Mouse (Mus musculus): Measurements from ENCODE around the gene Stx4a. TPM values are rescaled to one million over a fixed set of nuclear protein-coding genes. Genes with fewer than 3 reads are reported as not detected.

Gene Stx4a
- polyA plus RNA-seq, 1 experiment, result 93.9 TPM

GRCm38 (mm10) chr7:127876467-127877348 lies 52.6 kb downstream of the Stx4a start, which contains the start of gene Zfp668:
Gene Zfp668, minus strand, starts transcription at chr7:127876828.
- no peak for TF ChIP-seq GATA1 (IDR thresholded peaks at IDR 0.05; ENCODE audit: low read length)

- no peak for TF ChIP-seq GATA1 (IDR thresholded peaks at IDR 0.05; ENCODE audit: low read length)
Measured at GRCm38 (mm10) chr7:127879301-127879700, 55.2 kb downstream of the Stx4a start.

- no peak for TF ChIP-seq GATA1 (IDR thresholded peaks at IDR 0.05; ENCODE audit: low read length)
Measured at GRCm38 (mm10) chr7:127880431-127880830, 56.3 kb downstream of the Stx4a start.

DNA sequence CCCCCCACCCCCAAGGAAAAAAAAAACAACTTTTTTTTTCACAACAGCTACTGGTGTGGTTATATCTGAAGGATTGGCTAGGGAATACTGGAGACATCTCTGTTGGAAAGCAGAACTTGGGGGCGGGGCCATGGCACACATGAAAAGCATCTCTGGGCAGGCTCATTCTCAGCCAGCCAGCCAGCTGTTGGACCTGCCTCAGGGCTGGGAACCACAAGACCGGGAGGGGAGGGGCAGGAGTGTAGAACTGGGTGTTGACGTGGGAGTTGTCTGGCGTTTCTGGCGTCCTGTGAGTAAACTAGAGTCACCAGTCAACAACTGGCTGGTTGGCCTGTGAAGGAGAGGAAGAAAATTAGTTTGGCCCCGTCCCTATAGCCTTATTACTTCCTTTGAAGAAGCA lies 61.9 kb downstream of the Stx4a start:
- TF ChIP-seq GATA1 (IDR thresholded peaks at IDR 0.05; ENCODE audit: low read length), result no peak

GRCm38 (mm10) chr7:127886551-127886950 lies 62.5 kb downstream of the Stx4a start:
- no peak for TF ChIP-seq GATA1 (IDR thresholded peaks at IDR 0.05; ENCODE audit: low read length)

- TF ChIP-seq GATA1 (IDR thresholded peaks at IDR 0.05; ENCODE audit: low read length), result no peak
Measured at GRCm38 (mm10) chr7:127887191-127887590, 63.1 kb downstream of the Stx4a start.

DNA sequence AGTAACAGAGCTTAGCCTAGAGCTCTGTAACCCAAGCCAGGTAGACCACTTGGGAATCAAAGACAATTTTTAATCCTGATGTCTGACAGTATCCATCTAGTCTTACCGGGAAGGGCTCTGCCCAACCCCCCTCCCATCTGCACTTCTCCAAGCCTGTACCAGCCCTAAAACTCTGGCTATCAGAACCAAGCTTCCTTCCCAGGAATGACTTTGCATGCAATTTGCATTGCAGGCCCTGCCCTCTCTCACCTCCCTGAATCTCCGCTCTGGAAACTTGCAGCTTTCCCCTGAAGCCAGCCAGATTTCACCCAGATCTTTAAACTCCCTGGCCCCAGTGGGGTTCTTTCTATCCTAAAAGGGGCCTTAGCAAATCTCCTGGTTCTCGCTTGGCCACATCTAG lies 63.7 kb downstream of the Stx4a start:
- TF ChIP-seq GATA1 (IDR thresholded peaks at IDR 0.05; ENCODE audit: low read length), result no peak

DNA sequence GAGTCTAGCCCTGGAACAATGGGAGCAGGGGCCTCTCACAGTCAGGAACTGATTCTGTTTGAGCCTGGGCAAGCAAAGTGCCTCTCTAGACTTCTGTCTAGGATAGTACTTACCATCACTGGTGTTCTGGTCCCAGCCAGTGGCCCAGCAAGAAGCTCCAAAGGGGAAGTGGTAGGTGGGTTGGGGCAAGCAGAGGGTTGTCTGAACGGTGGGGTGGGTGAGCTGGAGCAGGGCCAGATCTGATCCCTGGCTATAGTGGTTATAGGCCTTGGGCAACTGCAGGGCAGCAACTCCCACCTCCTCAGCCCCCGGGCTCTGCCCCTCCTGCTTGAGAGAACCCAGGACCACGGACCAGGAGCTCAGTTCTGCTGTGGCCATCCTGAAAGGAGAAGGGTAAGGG lies 64.7 kb downstream of the Stx4a start:
- no peak for TF ChIP-seq GATA1 (IDR thresholded peaks at IDR 0.05; ENCODE audit: low read length)

DNA sequence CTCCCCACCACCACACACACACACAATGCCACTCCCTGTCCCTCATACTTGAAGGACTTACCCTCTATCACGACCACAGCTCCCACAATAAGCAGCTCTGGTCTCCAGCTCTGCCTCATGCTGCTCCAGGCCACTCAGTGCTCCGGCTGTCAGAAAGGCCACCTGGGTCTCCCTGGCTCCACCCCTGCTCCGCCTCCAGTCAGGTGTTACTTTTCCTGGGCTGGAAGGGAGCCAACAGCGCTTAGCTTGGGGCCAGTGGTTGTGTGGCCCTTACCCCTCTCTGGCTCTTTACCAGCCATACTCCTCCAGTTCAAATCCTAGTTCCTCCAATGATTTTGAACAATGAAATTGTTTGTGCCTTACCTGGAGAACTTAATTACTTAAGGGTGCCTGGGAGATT lies 66.7 kb downstream of the Stx4a start, which contains the start of gene Prss53:
Gene Prss53, minus strand, starts transcription at position 173 of the 400 bp plus-strand sequence.
- no peak for TF ChIP-seq GATA1 (IDR thresholded peaks at IDR 0.05; ENCODE audit: low read length)

GRCm38 (mm10) chr7:127894480-127894879 lies 70.4 kb downstream of the Stx4a start:
- no peak for TF ChIP-seq GATA1 (IDR thresholded peaks at IDR 0.05; ENCODE audit: low read length)

- TF ChIP-seq GATA1 (IDR thresholded peaks at IDR 0.05; ENCODE audit: low read length), result no peak
Measured at GRCm38 (mm10) chr7:127895442-127895841, 71.3 kb downstream of the Stx4a start, which contains the start of the genes Gm21974 and Vkorc1. Gene Gm21974, minus strand, starts transcription at chr7:127895454. Gene Vkorc1, minus strand, starts transcription at chr7:127895617.

DNA sequence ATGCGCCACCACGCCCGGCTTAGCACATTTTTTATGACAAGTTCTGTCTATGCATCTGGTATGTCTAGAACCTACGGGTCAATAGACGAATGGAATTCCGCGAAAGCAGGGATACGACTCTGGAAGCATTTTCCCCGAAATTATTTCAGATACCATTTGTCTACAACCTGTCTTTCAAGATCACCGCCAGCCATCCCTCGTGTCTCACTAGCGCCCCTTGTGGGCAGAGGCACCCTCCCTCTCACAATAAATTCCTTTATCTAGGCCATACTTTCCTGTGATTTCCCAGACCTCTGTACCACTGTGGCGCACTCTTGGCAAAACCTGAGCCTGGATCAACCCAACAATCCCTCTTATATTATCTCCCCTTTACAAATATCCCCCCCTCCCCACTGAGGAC lies 72.3 kb downstream of the Stx4a start:
- TF ChIP-seq GATA1 (IDR thresholded peaks at IDR 0.05; ENCODE audit: low read length), result no peak

GRCm38 (mm10) chr7:127897542-127897941 lies 73.4 kb downstream of the Stx4a start:
- TF ChIP-seq GATA1 (IDR thresholded peaks at IDR 0.05; ENCODE audit: low read length), result no peak

DNA sequence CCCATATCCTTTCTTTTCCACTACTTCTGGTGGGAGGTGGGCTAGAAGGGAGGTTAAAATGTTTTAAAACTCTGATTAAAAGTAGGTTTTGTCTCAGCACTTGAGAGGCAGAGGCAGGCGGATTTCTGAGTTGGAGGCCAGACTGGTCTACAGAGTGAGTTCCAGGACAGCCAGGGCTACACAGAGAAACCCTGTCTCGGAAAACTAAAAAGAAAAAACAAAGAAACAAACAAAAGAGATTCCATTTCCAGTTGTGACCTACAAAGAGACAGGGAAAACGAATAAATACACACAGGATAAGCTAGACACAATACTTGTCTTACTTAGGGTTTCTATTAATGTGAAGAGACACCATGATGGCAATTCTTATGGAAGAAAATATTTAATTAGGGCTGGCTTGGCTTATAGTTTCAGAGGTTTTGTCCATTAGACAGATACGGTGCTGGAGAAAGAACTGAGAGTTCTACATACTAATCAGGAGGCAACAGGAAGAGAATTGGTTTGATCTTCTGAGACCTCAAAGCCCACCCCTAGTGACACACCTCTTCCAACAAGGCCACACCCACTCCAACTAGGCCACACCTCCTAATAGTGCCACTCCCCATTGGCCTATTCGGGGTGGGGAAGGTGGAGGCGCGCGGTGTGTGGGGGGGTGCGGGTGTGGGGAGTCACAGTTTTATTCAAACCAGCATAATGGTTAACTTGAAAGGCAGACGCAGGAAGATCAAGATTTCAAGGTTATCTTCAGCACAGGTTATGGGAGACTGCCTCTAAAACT lies 74.3 kb downstream of the Stx4a start:
- no peak for TF ChIP-seq GATA1 (IDR thresholded peaks at IDR 0.05; ENCODE audit: low read length)

Other genes starting within 250 kb of the Stx4a start
- 2.5 and 2.8 TPM in 2 replicates for gene Ccdc189, start 235.7 kb upstream of the Stx4a start, polyA plus RNA-seq (2012)
- 49.0 and 49.7 TPM in 2 replicates for gene Rnf40, start 235.5 kb upstream of the Stx4a start, polyA plus RNA-seq (2012)
- 21.6 and 22.6 TPM in 2 replicates for gene Zfp629, start 208.5 kb upstream of the Stx4a start, polyA plus RNA-seq (2012)
- gene Bcl7c, start 115.4 kb upstream of the Stx4a start, polyA plus RNA-seq (2012), result 375 and 505 TPM in 2 replicates
- 2.8 and 3.7 TPM in 2 replicates for gene Ctf1, start 111.6 kb upstream of the Stx4a start, polyA plus RNA-seq (2012)
- gene Ctf2, start 92.1 kb upstream of the Stx4a start, polyA plus RNA-seq (2012), result not detected in 2 replicates
- gene Fbxl19, start 79.8 kb upstream of the Stx4a start, polyA plus RNA-seq (2012), result 76.2 and 91.2 TPM in 2 replicates
- gene Orai3, start 54.5 kb upstream of the Stx4a start, polyA plus RNA-seq (2012), result 32.0 and 33.6 TPM in 2 replicates
- 99.0 and 114 TPM in 2 replicates for gene Setd1a, start 47.6 kb upstream of the Stx4a start, polyA plus RNA-seq (2012)
- 2.5 and 4.3 TPM in 2 replicates for gene Gm49388, start 38.7 kb upstream of the Stx4a start, polyA plus RNA-seq (2012)
- 12.7 and 27.1 TPM in 2 replicates for gene Hsd3b7, start 23.7 kb upstream of the Stx4a start, polyA plus RNA-seq (2012)
- gene Stx1b, start 255 bp downstream of the Stx4a start, polyA plus RNA-seq (2012), result 0.06 and 0.10 TPM in 2 replicates
- gene Zfp646, start 51.9 kb downstream of the Stx4a start, polyA plus RNA-seq (2012), result 24.0 and 32.5 TPM in 2 replicates
- gene Zfp668, start 52.5 kb downstream of the Stx4a start, polyA plus RNA-seq (2012), result 33.5 and 36.7 TPM in 2 replicates
- gene Prss53, start 66.7 kb downstream of the Stx4a start, polyA plus RNA-seq (2012), result 0.48 and 0.67 TPM in 2 replicates
- gene Gm21974, start 71.2 kb downstream of the Stx4a start, polyA plus RNA-seq (2012), result not detected in 2 replicates
- gene Vkorc1, start 71.3 kb downstream of the Stx4a start, polyA plus RNA-seq (2012), result 13.6 and 14.7 TPM in 2 replicates
- 166 and 183 TPM in 2 replicates for gene Bckdk, start 79.8 kb downstream of the Stx4a start, polyA plus RNA-seq (2012)
- gene Kat8, start 88.2 kb downstream of the Stx4a start, polyA plus RNA-seq (2012), result 7.0 and 7.5 TPM in 2 replicates
- not detected in 2 replicates for gene Prss8, start 105.8 kb downstream of the Stx4a start, polyA plus RNA-seq (2012)
- gene Prss36, start 122.4 kb downstream of the Stx4a start, polyA plus RNA-seq (2012), result 5.5 and 10.0 TPM in 2 replicates
- gene Fus, start 143.2 kb downstream of the Stx4a start, polyA plus RNA-seq (2012), result 578 and 702 TPM in 2 replicates
- gene Pycard, start 169.6 kb downstream of the Stx4a start, polyA plus RNA-seq (2012), result 0.28 and 0.46 TPM in 2 replicates
- gene Trim72, start 179.7 kb downstream of the Stx4a start, polyA plus RNA-seq (2012), result 0.04 and 0.05 TPM in 2 replicates
- gene Itgam, start 238.3 kb downstream of the Stx4a start, polyA plus RNA-seq (2012), result not detected in 2 replicates
- not detected in 2 replicates for gene Gm49368, start 238.4 kb downstream of the Stx4a start, polyA plus RNA-seq (2012)

All from G1E-ER4 (cell line).